Comparison of ENCODE assay signal across 9 mouse cellular contexts in the genomic region with DNA sequence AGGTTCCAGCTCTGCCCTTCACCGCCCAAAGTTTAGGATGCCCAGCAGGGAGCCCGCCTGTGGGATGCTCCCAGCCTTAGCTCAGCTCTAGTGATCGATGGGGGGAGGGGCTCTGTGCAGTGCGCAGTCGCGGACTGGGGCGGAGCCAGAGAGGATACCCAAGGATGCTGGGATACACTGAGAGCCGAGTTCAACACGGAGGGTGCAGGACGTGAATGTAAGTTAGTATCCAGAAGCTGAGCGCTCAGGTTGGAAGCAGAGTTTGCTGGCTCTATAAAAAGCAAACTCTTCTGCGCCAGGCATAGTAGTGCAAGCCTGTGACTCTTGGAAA. TPM values are rescaled to one million over a fixed set of nuclear protein-coding genes. Genes with fewer than 3 reads are reported as not detected.
DNase-seq lines count a peak whose midpoint lies in the region; ATAC-seq and TF ChIP-seq lines count a peak whose summit lies in the region.
"Had no signal": no experiment of that assay in that cellular context is flagged by ENCODE, and none has a peak within 500 bp of the region (broad histone marks: within the 10 kb centered on the region; RNA-seq: fewer than 3 reads in every experiment).

Gene Tvp23a, minus strand, starts transcription at position 99 of the 331 bp plus-strand sequence.

- no peak for TF ChIP-seq CTCF in embryonic fibroblast, embryonic 13.5 days (IDR thresholded peaks at IDR 0.05; ENCODE audit: borderline replicate concordance, insufficient read depth, low read length)
- no peak for TF ChIP-seq CTCF in liver, embryonic 14.5 days (IDR thresholded peaks at IDR 0.05; ENCODE audit: low read depth)

- peak; percentile 99 for TF ChIP-seq POLR2A in embryonic fibroblast, embryonic 13.5 days (IDR thresholded peaks at IDR 0.05; ENCODE audit: low read depth, low read length)

- H3K36me3 ChIP-seq in kidney, embryonic 15.5 days, result no peaks in the 10 kb centered on the region
- no peaks in the 10 kb centered on the region for H3K36me3 ChIP-seq in heart, embryonic 11.5 days (ENCODE audit: control insufficient read depth, insufficient read depth, low read length)
- no peaks in the 10 kb centered on the region for H3K36me3 ChIP-seq in liver, embryonic 14.5 days (replicated peaks; ENCODE audit: control insufficient read depth, insufficient read depth, low read depth)

- no peaks in the 10 kb centered on the region for H3K9me3 ChIP-seq in kidney, embryonic 15.5 days (replicated peaks)
- no peaks in the 10 kb centered on the region for H3K9me3 ChIP-seq in heart, embryonic 11.5 days (replicated peaks; ENCODE audit: control insufficient read depth, low read length)
- no peaks in the 10 kb centered on the region for H3K9me3 ChIP-seq in liver, embryonic 14.5 days (ENCODE audit: control insufficient read depth, low read length)
- H3K9me3 ChIP-seq: megakaryocyte, embryonic 14.5 days had no signal

- peaks cover 23% of the 10 kb centered on the region for H3K4me1 ChIP-seq in kidney, embryonic 15.5 days
- H3K4me1 ChIP-seq in embryonic fibroblast, embryonic 13.5 days (ENCODE audit: control insufficient read depth, insufficient read depth, low read length), result no peaks in the 10 kb centered on the region
- 0 out of 2 replicates have a peak, but pooled peaks cover 5% of the 10 kb centered on the region for H3K4me1 ChIP-seq in heart, embryonic 11.5 days (ENCODE audit: control insufficient read depth, insufficient read depth, low read length)
- peaks cover 0 to 7% of the 10 kb centered on the region in 2 experiments; a peak in 1 of 4 replicates for H3K4me1 ChIP-seq in liver, embryonic 14.5 days (replicated peaks; ENCODE audit: control insufficient read depth in 2 of 2, insufficient read depth in 2 of 2, low read length in 1 of 2)

- peak within 1 kb of the TSS; percentile 41 for H3K9ac ChIP-seq in kidney, embryonic 15.5 days
- peak within 1 kb of the TSS; percentile 65 for H3K9ac ChIP-seq in heart, embryonic 11.5 days (ENCODE audit: low read depth, low read length)
- H3K9ac ChIP-seq in liver, embryonic 14.5 days (replicated peaks), result no peak within 1 kb of the TSS

- H3K27me3 ChIP-seq in kidney, embryonic 15.5 days, result no peaks in the 10 kb centered on the region
- H3K27me3 ChIP-seq in heart, embryonic 11.5 days (ENCODE audit: control insufficient read depth, insufficient read depth, low read length), result no peaks in the 10 kb centered on the region
- H3K27me3 ChIP-seq in liver, embryonic 14.5 days (ENCODE audit: control insufficient read depth, insufficient read depth, low read length), result no peaks in the 10 kb centered on the region

- TF ChIP-seq EP300 in liver, embryonic 14.5 days (IDR thresholded peaks at IDR 0.05; ENCODE audit: low read depth), result no peak

- H3K4me2 ChIP-seq in kidney, embryonic 15.5 days, result peak within 1 kb of the TSS; percentile 76
- H3K4me2 ChIP-seq in heart, embryonic 11.5 days, result peak within 1 kb of the TSS; percentile 67
- peak within 1 kb of the TSS; percentile 11; the same call in 1 of the 2 replicates for H3K4me2 ChIP-seq in liver, embryonic 14.5 days (ENCODE audit: low read depth)

- no peak for DNase-seq in kidney, adult 8-10 months
- peak; percentile 90 for DNase-seq in layer of hippocampus, adult 11-12 months (ENCODE audit: low spot score)
- DNase-seq in liver, embryonic 14.5 days (ENCODE audit: low read depth in 3 of 3, low spot score in 3 of 3), result no peak
- peak; percentile 51 for DNase-seq in ovary, postnatal 14 days (ENCODE audit: low spot score)

- ATAC-seq in kidney, embryonic 15.5 days (replicated peaks; ENCODE audit: low FRiP score), result peak; percentile 96
- peak; percentile 78 for ATAC-seq in heart, embryonic 11.5 days (replicated peaks; ENCODE audit: insufficient number of reproducible peaks, low FRiP score, low TSS enrichment)
- ATAC-seq in liver, embryonic 14.5 days (ENCODE audit: insufficient read depth), result no peak
- no peak for ATAC-seq in activated CD4-positive, CD25-positive, alpha-beta regulatory T cell, adult 4 months

- peak within 1 kb of the TSS; percentile 69 for H3K27ac ChIP-seq in kidney, embryonic 15.5 days
- H3K27ac ChIP-seq in embryonic fibroblast, embryonic 13.5 days (ENCODE audit: insufficient read depth, low read length), result peak within 1 kb of the TSS; percentile 35
- H3K27ac ChIP-seq in heart, embryonic 11.5 days (ENCODE audit: low read depth, low read length), result no peak within 1 kb of the TSS
- H3K27ac ChIP-seq in liver, embryonic 14.5 days, result no peak within 1 kb of the TSS

- 3% methylated on average over 12 of the region's 12 CpGs for WGBS in kidney, embryonic 15.5 days
- WGBS in heart, embryonic 11.5 days (ENCODE audit: insufficient replicate concordance), result 3% methylated on average over 12 of the region's 12 CpGs
- WGBS in liver, embryonic 14.5 days (ENCODE audit: insufficient replicate concordance), result 23% methylated on average over 12 of the region's 12 CpGs

- peak within 1 kb of the TSS; percentile 51 for H3K4me3 ChIP-seq in kidney, embryonic 15.5 days (replicated peaks)
- peak within 1 kb of the TSS; percentile 40 for H3K4me3 ChIP-seq in embryonic fibroblast, embryonic 13.5 days (ENCODE audit: insufficient read depth, low read length)
- H3K4me3 ChIP-seq in heart, embryonic 11.5 days (ENCODE audit: low read depth, low read length), result peak within 1 kb of the TSS; percentile 42
- H3K4me3 ChIP-seq in liver, embryonic 14.5 days (ENCODE audit: insufficient read depth in 1 of 2, low read depth in 2 of 2, low read length in 2 of 2), result peak within 1 kb of the TSS in 1 of 2 experiments; percentile 29; a peak in 1 of 4 replicates
- H3K4me3 ChIP-seq: megakaryocyte, embryonic 14.5 days had no signal

RNA-seq across cellular contexts. Expression of gene Tvp23a, which starts in this region (rescaled TPM):
- 12.7 and 15.8 TPM in 2 replicates for polyA plus RNA-seq in kidney, embryonic 15.5 days (2015; fragmentation: Nextera tagmentation; extraction: Ambion mirVana)
- 13.2 and 15.0 TPM in 2 replicates for polyA plus RNA-seq in embryonic fibroblast, embryonic 13.5 days (2011; ENCODE audit: insufficient read length, low read depth, missing spikeins)
- polyA plus RNA-seq in heart, embryonic 11.5 days (2014; fragmentation: Nextera tagmentation; extraction: Ambion mirVana), result 4.5 and 6.3 TPM in 2 replicates
- polyA plus RNA-seq in liver, embryonic 14.5 days (2012; rRNA removed), result 0.15 and 0.28 TPM in 2 replicates
- polyA plus RNA-seq in liver, embryonic 14.5 days (2014; fragmentation: Nextera tagmentation; extraction: Ambion mirVana), result 0.20 and 0.61 TPM in 2 replicates
- polyA plus RNA-seq in activated CD4-positive, CD25-positive, alpha-beta regulatory T cell, adult 4 months (2017; shearing (Covaris generic)), result 1 to 10 TPM; 1.4 to 1.6 TPM

Comparison
In these comparisons a context has a peak if more than half of its experiments do, and no peak if none do; other contexts are left out.
1. ATAC-seq: peak in kidney, embryonic 15.5 days (single experiment) and heart, embryonic 11.5 days (single experiment); none in liver, embryonic 14.5 days (single experiment) and activated CD4-positive, CD25-positive, alpha-beta regulatory T cell, adult 4 months (single experiment).
2. H3K27ac ChIP-seq: peak in kidney, embryonic 15.5 days (single experiment) and embryonic fibroblast, embryonic 13.5 days (single experiment); none in heart, embryonic 11.5 days (single experiment) and liver, embryonic 14.5 days (single experiment).
3. H3K4me2 ChIP-seq: peak in every context shown above with its lines; median percentile 76 in kidney, embryonic 15.5 days; 67 in heart, embryonic 11.5 days; 11 in liver, embryonic 14.5 days.
4. DNase-seq: peak in layer of hippocampus, adult 11-12 months (single experiment) and ovary, postnatal 14 days (single experiment); none in kidney, adult 8-10 months (0 of 2) and liver, embryonic 14.5 days (0 of 3).